Mouse (Mus musculus) erythroblast, adult 5-6 weeks (primary cell): ENCODE data around the gene Phf1. TPM values are rescaled to one million over a fixed set of nuclear protein-coding genes. Genes with fewer than 3 reads are reported as not detected.
"Not testable (repeated sequence)": the region's sequence is repeated elsewhere in the genome, so short reads cannot be mapped to it uniquely, and the experiment has no call there.

ENCODE experiments used
- ATAC-seq: replicated peaks from 2 replicates; pipeline ENCODE4 v1.8.0; 2016; ENCODE audit warnings: moderate number of reproducible peaks, mild to moderate bottlenecking, moderate TSS enrichment, inconsistent platforms; ENCODE audit not compliant: poor library complexity, low FRiP score, severe bottlenecking
- total RNA-seq, 2 experiments: library from RNA; stranded (forward) in 1 of 2; stranded (reverse) in 1 of 2; fragments of 150-400 nt in 1 of 2; fragments of 200-764, 138-1000 nt in 1 of 2; gene quantifications; 2 replicates each; pipeline versions ENCODE4 v1.2.3 to v1.2.4; 2015 to 2017; ENCODE audit warnings: low replicate concordance in 2 of 2

The Phf1 gene
- total RNA-seq (2015; ENCODE audit: low replicate concordance) (4.0 TPM in 2 replicates), total RNA-seq (2017; ENCODE audit: low replicate concordance) (2.5 and 4.1 TPM in 2 replicates)

GRCm38 (mm10) chr17:26932839-26933398 is at the start of gene Phf1:
Phf1 (plus strand) TSS chr17:26933052.
- peak; percentile 91 for ATAC-seq

DNA sequence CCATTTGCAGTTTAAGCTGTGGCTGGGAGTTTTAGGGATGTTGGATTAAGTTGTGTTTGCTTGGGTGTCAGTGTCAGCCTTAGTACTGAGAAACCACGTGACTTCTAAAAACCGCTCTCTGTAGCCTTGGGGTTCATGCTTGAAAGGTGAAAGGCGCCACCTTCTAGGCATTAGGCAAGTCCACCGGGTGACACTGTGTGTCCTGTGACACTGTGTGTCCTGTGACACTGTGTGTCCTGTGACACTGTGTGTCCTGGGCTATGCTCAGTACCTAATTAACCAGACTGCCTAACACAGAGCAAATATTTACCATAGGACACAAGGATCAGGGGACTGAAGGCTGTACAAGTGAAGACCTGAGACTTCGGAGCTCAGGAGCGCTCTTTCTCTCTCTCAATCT is 49.3 kb upstream of the Phf1 start:
- no peak for ATAC-seq

- peak; percentile 93 for ATAC-seq
Measured at GRCm38 (mm10) chr17:26884995-26885926, 47.6 kb upstream of the Phf1 start.

- ATAC-seq = peak; percentile 91
Measured at GRCm38 (mm10) chr17:26886047-26886749, 46.7 kb upstream of the Phf1 start.

DNA sequence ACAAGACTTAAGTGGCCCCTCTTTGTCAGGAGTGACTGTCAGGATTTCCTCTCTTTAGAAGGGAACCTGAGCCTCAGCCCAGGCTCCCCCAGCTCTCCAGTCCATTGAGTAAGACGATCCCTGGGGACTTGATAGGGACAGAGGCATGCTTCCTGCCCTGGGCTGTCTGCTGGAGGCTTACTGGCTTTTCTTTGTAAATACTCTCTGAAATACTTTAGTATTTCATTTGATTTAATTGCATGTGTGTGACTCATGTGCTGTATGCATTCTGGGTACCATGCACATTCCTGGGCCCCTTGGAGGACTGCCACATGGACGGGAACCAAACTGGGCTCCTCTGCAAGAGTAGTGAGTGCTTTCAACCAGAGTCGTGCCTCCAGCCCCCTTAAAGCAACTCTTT is 44.9 kb upstream of the Phf1 start:
- no peak for ATAC-seq

GRCm38 (mm10) chr17:26892635-26893375 is 40.0 kb upstream of the Phf1 start:
- ATAC-seq = no peak

GRCm38 (mm10) chr17:26893492-26893891 is 39.4 kb upstream of the Phf1 start:
- no peak for ATAC-seq

GRCm38 (mm10) chr17:26894342-26894741 is 38.5 kb upstream of the Phf1 start:
- ATAC-seq = no peak

- ATAC-seq = peak; percentile 79
Measured at GRCm38 (mm10) chr17:26895578-26895977, 37.3 kb upstream of the Phf1 start.

DNA sequence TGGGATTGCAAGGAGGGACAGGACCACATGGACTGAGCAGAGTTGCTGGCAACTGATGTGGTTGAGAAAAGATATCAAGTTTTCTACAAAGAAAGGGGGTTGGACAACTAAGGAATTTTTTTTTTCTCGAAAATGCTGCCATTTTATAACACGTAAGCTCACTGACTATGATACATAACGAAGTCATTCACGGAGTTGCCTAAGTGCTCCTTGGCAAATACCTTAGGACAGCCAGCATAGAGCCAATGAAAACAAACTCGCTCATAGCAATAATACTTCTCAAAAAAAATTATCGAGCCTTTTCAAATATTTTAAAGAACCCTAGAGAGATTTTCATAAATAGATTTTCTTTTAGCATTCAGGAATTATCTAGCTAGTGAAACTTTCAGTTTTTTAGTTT is 31.9 kb upstream of the Phf1 start:
- no peak for ATAC-seq

DNA sequence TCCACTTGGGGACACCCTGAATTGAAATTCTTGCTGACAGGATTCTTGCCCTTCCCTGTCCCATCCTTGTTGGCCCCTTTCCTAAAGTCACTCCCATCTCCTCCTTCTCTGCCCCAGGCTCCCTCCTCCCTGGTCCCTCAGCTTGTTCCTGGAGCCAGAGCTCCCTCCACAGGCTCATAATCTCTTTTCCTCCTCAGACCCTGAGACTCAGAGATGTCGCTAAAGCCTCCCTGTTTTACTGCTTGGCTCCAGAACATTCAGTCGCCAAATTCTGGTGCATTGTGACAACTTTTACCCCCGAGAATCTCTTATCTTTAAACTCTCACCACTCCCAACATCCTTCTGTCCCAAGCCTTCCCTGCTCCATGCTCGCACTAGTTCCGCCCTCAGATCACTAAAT is 28.5 kb upstream of the Phf1 start:
- no peak; the same call in 1 of the 2 replicates for ATAC-seq

DNA sequence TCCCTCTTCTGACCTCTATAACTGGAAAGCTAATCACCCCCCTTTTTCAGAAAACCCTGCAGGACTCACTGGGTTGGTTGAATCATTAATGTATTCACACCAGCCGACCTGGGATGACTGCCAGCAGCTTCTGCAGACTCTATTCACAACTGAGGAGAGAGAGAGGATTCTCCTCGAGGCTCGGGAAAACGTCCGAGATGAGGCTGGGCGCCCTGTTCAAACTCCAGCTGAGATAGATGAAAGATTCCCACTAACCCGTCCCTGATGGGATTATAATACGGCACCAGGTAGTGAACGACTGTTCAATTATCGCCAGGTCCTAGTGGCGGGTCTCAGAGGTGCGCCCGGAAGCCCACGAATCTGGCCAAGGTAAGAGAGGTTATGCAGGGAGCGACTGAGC is 25.3 kb upstream of the Phf1 start:
- not testable (repeated sequence) for ATAC-seq

- ATAC-seq = no peak
Measured at GRCm38 (mm10) chr17:26915248-26915647, 17.6 kb upstream of the Phf1 start.

DNA sequence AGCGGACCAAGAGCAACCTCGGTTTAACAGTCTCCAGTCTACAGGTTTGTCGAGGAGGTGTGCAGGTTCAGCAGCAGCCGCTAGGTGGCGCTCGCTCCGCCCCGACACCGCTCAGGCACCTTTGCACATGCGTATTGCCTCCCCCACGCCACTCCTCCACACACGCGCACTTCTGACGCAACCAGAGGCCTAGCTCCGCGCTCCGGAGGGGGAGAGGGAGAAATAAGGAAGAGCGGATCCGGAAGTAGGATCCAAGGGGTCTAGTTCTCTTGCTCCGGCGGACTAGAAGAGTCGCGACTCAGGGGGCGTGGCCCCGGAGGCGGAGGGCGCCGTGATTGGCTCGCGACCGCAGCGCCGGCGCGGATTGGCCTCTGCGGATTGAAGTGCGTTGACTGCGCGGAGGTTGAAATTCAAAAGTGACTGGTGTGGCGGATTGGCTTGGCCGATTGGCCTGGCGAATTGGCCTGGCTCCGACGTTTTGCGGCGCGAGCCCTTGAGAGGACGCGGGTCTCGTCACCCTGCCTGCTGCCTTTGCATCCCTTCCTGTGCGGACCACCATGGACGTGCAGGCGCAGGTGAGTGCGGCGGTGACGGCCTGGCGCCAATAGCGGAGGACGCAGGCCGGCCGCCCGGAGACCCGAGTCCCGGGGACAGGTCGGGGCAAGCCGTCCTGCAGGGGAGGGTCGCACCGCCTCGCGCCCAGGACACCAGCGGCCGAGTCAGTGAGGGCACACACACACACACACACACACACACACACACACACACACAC is 16.0 kb upstream of the Phf1 start, which contains the start of gene Kifc5b:
TSS of gene Kifc5b (plus strand) at position 381 of the 772 bp plus-strand sequence.
- ATAC-seq = peak; percentile 97

GRCm38 (mm10) chr17:26917560-26917959 is 15.3 kb upstream of the Phf1 start:
- ATAC-seq = peak; percentile 12

DNA sequence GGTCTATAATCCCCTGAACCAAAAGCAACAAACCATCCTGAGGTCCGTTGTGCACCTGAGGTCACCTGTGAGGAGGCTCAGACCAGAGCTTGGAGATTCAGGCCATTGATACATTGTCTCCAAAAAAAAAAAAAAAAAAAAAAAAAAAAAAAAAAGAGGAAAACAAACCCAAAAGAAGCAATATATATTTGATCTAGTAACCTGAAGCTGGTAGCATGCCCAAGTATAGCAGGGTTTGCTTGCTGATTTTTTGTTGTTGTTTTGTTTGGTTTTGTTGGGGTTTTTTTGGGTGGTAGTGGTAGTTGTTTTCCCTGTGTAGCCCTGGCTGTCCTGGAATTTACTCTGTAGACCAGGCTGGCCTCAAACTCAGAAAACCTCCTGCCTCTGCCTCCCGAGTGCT is 14.5 kb upstream of the Phf1 start:
- no peak for ATAC-seq

GRCm38 (mm10) chr17:26919516-26919915 is 13.3 kb upstream of the Phf1 start:
- not testable (repeated sequence) for ATAC-seq

GRCm38 (mm10) chr17:26922368-26922767 is 10.5 kb upstream of the Phf1 start:
- not testable (repeated sequence) for ATAC-seq

- ATAC-seq = not testable (repeated sequence)
Measured at GRCm38 (mm10) chr17:26925414-26925813, 7.4 kb upstream of the Phf1 start.
